Mouse (Mus musculus): ENCODE data around the gene Nlrc5. TPM values are rescaled to one million over a fixed set of nuclear protein-coding genes. Genes with fewer than 3 reads are reported as not detected.

Nlrc5 gene
- polyA plus RNA-seq, 1 experiment from 2014 or later, result 0.12 TPM

- no peak overlapping the region for H3K4me3 ChIP-seq
- no peak overlapping the region for H3K9ac ChIP-seq
- no peaks in the 10 kb centered on the region for H3K36me3 ChIP-seq
- no peak overlapping the region for H3K27ac ChIP-seq
- H3K4me1 ChIP-seq, result no peaks in the 10 kb centered on the region
- no peaks in the 10 kb centered on the region for H3K9me3 ChIP-seq (replicated peaks)
- ATAC-seq, result no peak
- H3K4me2 ChIP-seq, result no peak overlapping the region
- peaks cover 3% of the 10 kb centered on the region; the same call in 1 of the 2 replicates for H3K27me3 ChIP-seq (replicated peaks)
- 55% methylated on average over 8 of the region's 8 CpGs for WGBS (ENCODE audit: insufficient replicate concordance)
These were observed 41.6 kb downstream of the Nlrc5 start for GRCm38 (mm10) chr8:94475786-94476185.

DNA sequence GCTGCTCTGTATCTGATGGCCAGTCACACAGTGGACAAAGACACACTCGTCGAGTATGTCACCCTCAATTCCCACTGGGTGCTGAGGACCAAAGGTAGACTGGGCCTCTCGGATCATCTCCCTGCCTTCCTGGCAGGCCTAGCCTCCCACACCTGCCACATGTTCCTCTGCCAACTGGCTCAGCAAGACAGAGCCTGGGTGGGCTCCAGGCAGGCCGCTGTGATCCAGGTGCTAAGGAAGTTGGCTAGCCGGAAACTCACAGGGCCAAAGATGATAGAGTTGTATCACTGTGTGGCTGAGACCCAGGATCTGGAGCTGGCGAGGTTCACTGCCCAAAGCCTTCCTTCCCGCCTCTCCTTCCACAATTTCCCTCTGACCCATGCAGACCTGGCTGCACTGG, 42.7 kb downstream of the Nlrc5 start:
- Histone ChIP-seq H3K27me3 (replicated peaks) (peaks cover 3% of the 10 kb centered on the region; the same call in 1 of the 2 replicates), H3K36me3 (no peaks in the 10 kb centered on the region), H3K9ac (no peak overlapping the region), H3K4me1 (no peaks in the 10 kb centered on the region), H3K4me3 (no peak overlapping the region), H3K9me3 (replicated peaks) (no peaks in the 10 kb centered on the region), H3K27ac (no peak overlapping the region), H3K4me2 (no peak overlapping the region)
- no peak for ATAC-seq
- WGBS (ENCODE audit: insufficient replicate concordance), result 57% methylated on average over 7 of the region's 7 CpGs

DNA sequence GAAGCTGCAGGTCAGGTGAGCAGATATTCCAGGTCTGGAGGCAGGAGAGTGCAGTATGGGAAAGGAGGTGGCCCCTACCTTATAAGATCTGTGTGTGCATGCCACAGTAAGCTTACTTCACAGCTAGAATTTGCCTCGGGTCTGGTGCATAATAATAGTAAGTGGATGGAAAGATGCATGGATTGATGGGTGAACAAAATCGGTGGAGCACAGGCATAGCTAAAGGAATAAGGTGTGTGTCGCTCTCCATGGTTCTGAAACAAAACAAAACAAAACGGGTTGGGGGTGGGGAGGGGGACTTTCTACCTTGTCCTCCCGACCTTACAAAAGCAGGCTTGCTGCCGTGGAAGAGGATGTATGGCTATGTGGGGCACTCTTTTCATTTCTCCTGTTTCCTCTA, 47.9 kb downstream of the Nlrc5 start:
- Histone ChIP-seq H3K36me3 (no peaks in the 10 kb centered on the region), H3K27ac (no peak overlapping the region), H3K4me1 (no peaks in the 10 kb centered on the region), H3K4me3 (no peak overlapping the region), H3K9ac (no peak overlapping the region), H3K4me2 (no peak overlapping the region), H3K9me3 (replicated peaks) (no peaks in the 10 kb centered on the region), H3K27me3 (replicated peaks) (no peaks in the 10 kb centered on the region; the same call in 1 of the 2 replicates)
- whole genome bisulfite sequencing (ENCODE audit: insufficient replicate concordance), result 7% methylated on average over 6 of the region's 6 CpGs
- ATAC-seq, result no peak

GRCm38 (mm10) chr8:94485288-94485687, 51.1 kb downstream of the Nlrc5 start:
- Histone ChIP-seq H3K9me3 (replicated peaks) (no peaks in the 10 kb centered on the region), H3K27me3 (replicated peaks) (peaks cover 7% of the 10 kb centered on the region; the same call in 1 of the 2 replicates), H3K9ac (no peak overlapping the region), H3K36me3 (no peaks in the 10 kb centered on the region), H3K4me2 (no peak overlapping the region), H3K4me3 (no peak overlapping the region), H3K27ac (no peak overlapping the region), H3K4me1 (peaks cover 5% of the 10 kb centered on the region; the same call in 1 of the 2 replicates)
- no peak for ATAC-seq
- WGBS (ENCODE audit: insufficient replicate concordance), result 38% methylated on average over 3 of the region's 3 CpGs

GRCm38 (mm10) chr8:94485882-94486281, 51.7 kb downstream of the Nlrc5 start:
- Histone ChIP-seq H3K27me3 (replicated peaks) (peaks cover 13% of the 10 kb centered on the region), H3K27ac (no peak overlapping the region), H3K4me3 (no peak overlapping the region), H3K4me2 (no peak overlapping the region), H3K4me1 (peaks cover 5% of the 10 kb centered on the region; the same call in 1 of the 2 replicates), H3K36me3 (no peaks in the 10 kb centered on the region), H3K9me3 (replicated peaks) (no peaks in the 10 kb centered on the region), H3K9ac (no peak overlapping the region)
- no peak for ATAC-seq
- 13% methylated on average over 2 of the region's 2 CpGs for WGBS (ENCODE audit: insufficient replicate concordance)

DNA sequence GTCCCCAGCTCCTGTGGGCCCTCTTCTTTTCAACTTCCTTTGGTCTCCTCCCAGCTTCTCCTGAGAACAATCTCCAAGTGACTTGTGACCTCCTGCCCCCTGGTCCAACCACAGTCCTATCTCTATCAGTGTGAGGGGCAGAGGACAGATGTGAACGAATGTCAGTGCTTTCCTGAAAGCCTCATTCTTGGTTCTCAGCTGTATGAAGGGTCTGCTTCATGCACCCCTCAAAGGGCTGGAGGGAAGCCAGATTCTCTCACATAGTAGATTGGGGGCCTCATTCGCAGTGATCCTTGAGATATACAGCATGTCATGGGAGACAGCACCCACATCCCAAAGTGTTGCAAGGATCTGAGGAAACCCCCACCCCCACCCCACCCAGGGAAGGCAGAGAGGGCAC, 53.9 kb downstream of the Nlrc5 start:
- 34% methylated on average over 2 of the region's 2 CpGs for WGBS (ENCODE audit: insufficient replicate concordance)

GRCm38 (mm10) chr8:94489809-94490483, 55.8 kb downstream of the Nlrc5 start:
- H3K36me3 ChIP-seq, result no peaks in the 10 kb centered on the region
- no peak overlapping the region for H3K9ac ChIP-seq
- WGBS (ENCODE audit: insufficient replicate concordance), result 28% methylated on average over 4 of the region's 4 CpGs

More for the DNA sequence above, 53.9 kb downstream of the Nlrc5 start:
- H3K9ac ChIP-seq, result no peak overlapping the region
- H3K36me3 ChIP-seq, result no peaks in the 10 kb centered on the region
- no peaks in the 10 kb centered on the region for H3K9me3 ChIP-seq (replicated peaks)
- peaks cover 18% of the 10 kb centered on the region for H3K27me3 ChIP-seq (replicated peaks)
- H3K4me1 ChIP-seq, result peaks cover 9% of the 10 kb centered on the region
- no peak overlapping the region for H3K4me3 ChIP-seq
- H3K27ac ChIP-seq, result no peak overlapping the region
- no peak overlapping the region for H3K4me2 ChIP-seq
- ATAC-seq, result no peak

DNA sequence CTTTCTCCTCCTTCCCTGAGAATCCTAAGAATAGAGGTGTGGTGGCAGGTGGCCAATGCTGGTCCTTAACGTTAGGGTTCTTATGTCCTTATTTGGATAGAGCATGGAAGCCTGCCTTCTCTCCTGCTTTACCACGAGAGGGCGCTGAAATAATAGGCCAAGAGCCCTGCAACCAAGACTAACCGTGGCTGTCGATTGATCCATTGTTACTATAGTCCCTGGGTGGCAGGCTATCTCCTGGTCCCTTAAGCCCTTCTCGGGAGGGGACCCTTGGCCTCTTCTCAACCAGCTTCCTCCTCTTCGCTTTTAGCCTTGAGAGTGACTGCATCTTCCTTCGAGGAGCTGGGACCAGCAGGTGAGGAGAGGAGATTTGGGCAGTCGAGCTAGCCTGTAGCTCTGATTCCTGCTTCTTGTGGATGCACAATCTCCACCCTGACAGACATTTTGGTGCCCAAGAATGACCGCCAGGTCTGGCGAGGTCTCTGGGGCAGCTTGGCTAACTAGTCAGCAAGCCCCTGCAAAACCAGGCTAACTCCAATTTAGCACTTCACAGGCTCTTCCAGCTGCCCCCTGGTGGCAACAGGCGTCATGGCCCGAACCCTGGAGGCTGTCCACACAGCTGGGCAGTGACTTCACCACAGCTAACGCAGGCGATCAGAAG, 58.0 kb downstream of the Nlrc5 start:
- no peak overlapping the region for H3K9ac ChIP-seq
- no peaks in the 10 kb centered on the region for H3K9me3 ChIP-seq (replicated peaks)

More at GRCm38 (mm10) chr8:94489809-94490483, 55.8 kb downstream of the Nlrc5 start:
- H3K4me2 ChIP-seq, result no peak overlapping the region
- 0 out of 2 replicates have a peak, but pooled peaks have one; percentile 30 for ATAC-seq
- peaks cover 18% of the 10 kb centered on the region for H3K27me3 ChIP-seq (replicated peaks)
- no peak overlapping the region for H3K4me3 ChIP-seq
- H3K4me1 ChIP-seq, result peaks cover 9% of the 10 kb centered on the region
- no peak overlapping the region for H3K27ac ChIP-seq
- no peaks in the 10 kb centered on the region for H3K9me3 ChIP-seq (replicated peaks)

GRCm38 (mm10) chr8:94493240-94493639, 59.1 kb downstream of the Nlrc5 start:
- H3K27ac ChIP-seq, result no peak overlapping the region
- H3K4me2 ChIP-seq, result no peak overlapping the region
- H3K9me3 ChIP-seq (replicated peaks), result no peaks in the 10 kb centered on the region
- H3K36me3 ChIP-seq, result no peaks in the 10 kb centered on the region
- WGBS (ENCODE audit: insufficient replicate concordance), result 38% methylated on average over 1 of the region's 1 CpGs
- H3K9ac ChIP-seq, result no peak overlapping the region
- H3K4me3 ChIP-seq, result no peak overlapping the region
- peaks cover 9% of the 10 kb centered on the region for H3K4me1 ChIP-seq
- ATAC-seq, result no peak
- peaks cover 15% of the 10 kb centered on the region for H3K27me3 ChIP-seq (replicated peaks)

More for the DNA sequence above, 58.0 kb downstream of the Nlrc5 start:
- Histone ChIP-seq H3K4me3 (peak overlapping the region; percentile 14; the same call in 1 of the 2 replicates), H3K27me3 (replicated peaks) (peaks cover 18% of the 10 kb centered on the region), H3K36me3 (no peaks in the 10 kb centered on the region), H3K4me1 (peaks cover 9% of the 10 kb centered on the region), H3K27ac (no peak overlapping the region), H3K4me2 (peak overlapping the region; percentile 49)
- 7% methylated on average over 15 of the region's 15 CpGs for WGBS (ENCODE audit: insufficient replicate concordance)
- ATAC-seq, result peak; percentile 44; the same call in 1 of the 2 replicates

DNA sequence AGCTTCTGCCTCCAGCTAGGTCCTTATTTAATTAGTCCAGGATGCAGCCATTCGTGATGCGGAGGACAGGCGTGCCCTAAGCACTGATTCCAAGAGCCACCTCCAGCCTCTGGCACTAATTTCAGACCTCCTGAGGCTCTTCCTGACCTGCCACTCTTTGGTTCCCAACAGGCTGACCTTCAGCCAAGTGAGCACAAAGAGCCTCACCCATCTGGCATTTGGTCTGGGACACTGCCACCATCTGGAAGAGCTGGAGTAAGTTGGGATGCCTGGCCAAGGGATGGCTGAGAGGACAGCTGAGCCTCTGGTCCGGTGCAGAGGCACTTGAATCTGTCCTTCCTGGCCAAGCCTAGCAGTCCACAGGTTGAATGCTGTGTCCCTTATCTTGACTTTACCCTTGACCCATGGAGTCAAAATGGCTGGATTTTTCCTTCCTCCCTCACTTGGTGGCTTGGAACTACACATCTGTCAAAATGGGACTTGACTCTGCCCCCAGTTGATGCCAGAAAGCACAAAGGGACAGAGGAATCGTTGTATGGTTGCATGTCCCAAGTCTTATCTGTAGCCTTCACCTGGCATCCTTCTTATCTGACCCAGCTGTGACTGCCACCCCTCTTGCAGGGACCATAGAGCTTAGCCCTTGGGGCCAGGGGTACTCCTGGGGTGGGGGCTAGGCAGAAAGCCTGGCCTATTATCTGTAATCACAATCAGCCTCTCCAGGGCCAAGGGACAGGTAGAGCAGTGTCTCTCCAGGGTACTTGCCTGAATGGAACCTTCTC, 81.5 kb downstream of the Nlrc5 start:
- Histone ChIP-seq H3K4me3 (no peak overlapping the region), H3K9ac (no peak overlapping the region), H3K27me3 (replicated peaks) (peaks cover 47% of the 10 kb centered on the region), H3K27ac (no peak overlapping the region), H3K4me2 (no peak overlapping the region), H3K9me3 (replicated peaks) (no peaks in the 10 kb centered on the region), H3K4me1 (peaks cover 10% of the 10 kb centered on the region), H3K36me3 (no peaks in the 10 kb centered on the region)
- ATAC-seq, result peak; percentile 55
- 53% methylated on average over 5 of the region's 5 CpGs for WGBS (ENCODE audit: insufficient replicate concordance)

DNA sequence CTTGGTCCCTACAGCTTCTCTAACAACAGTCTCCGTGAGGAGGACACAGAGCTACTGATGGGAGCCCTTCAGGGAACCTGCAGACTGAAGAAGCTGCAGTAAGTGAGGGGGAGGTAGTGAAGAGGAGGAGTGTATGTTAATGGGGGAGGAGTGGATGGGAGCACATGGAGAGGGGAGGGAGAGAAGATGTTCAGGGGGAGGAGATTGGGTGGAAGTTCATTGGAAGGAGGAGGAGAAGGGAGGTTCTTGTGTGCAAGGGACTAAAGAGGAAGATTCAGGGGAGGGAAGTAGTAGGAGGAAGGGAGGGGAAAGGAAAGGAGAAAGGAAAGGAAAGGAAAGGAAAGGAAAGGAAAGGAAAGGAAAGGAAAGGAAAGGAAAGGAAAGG, 82.0 kb downstream of the Nlrc5 start:
- H3K9me3 ChIP-seq (replicated peaks), result no peaks in the 10 kb centered on the region
- no peak overlapping the region for H3K4me2 ChIP-seq
- H3K4me3 ChIP-seq, result no peak overlapping the region
- peaks cover 47% of the 10 kb centered on the region for H3K27me3 ChIP-seq (replicated peaks)
- ATAC-seq, result no peak
- WGBS (ENCODE audit: insufficient replicate concordance), result 16% methylated on average over 1 of the region's 1 CpGs
- no peak overlapping the region for H3K9ac ChIP-seq
- no peak overlapping the region for H3K27ac ChIP-seq
- H3K4me1 ChIP-seq, result peaks cover 10% of the 10 kb centered on the region
- no peaks in the 10 kb centered on the region for H3K36me3 ChIP-seq

GRCm38 (mm10) chr8:94516766-94517165, 82.6 kb downstream of the Nlrc5 start:
- ATAC-seq, result no peak
- Histone ChIP-seq H3K9ac (no peak overlapping the region), H3K4me3 (no peak overlapping the region), H3K27me3 (replicated peaks) (peaks cover 48% of the 10 kb centered on the region), H3K27ac (no peak overlapping the region), H3K4me1 (peaks cover 10% of the 10 kb centered on the region), H3K36me3 (no peaks in the 10 kb centered on the region), H3K9me3 (replicated peaks) (no peaks in the 10 kb centered on the region), H3K4me2 (no peak overlapping the region)
- 22% methylated on average over 2 of the region's 3 CpGs for WGBS (ENCODE audit: insufficient replicate concordance)

All from liver, embryonic 12.5 days (tissue).